Mouse (Mus musculus): ENCODE measurements around the gene Vmn2r113.
"Not testable (repeated sequence)": the region's sequence is repeated elsewhere in the genome, so short reads cannot be mapped to it uniquely, and the experiment has no call there.

The Vmn2r113 gene

GRCm38 (mm10) chr17:22942684-22943083, at the start of gene Vmn2r113:
Gene Vmn2r113, plus strand, starts transcription at chr17:22942984.
- not testable (repeated sequence) for DNase-seq
